Mouse (Mus musculus): ENCODE data around the gene Alkbh3. TPM values are rescaled to one million over a fixed set of nuclear protein-coding genes. Genes with fewer than 3 reads are reported as not detected.

Gene Alkbh3
- total and polyA plus RNA-seq, 3 experiments = 25.4 to 62.0 (median 29.0) TPM

- Histone ChIP-seq H3K36me3 (replicated peaks) (peaks cover 84% of the 10 kb centered on the region), H3K4me1 (ENCODE audit: insufficient read depth, low read depth, low read length) (no peaks in the 10 kb centered on the region), H3K4me3 (ENCODE audit: low read depth, low read length) (no peak overlapping the region), H3K9me3 (replicated peaks) (no peaks in the 10 kb centered on the region), H3K27me3 (ENCODE audit: insufficient read depth, low read length) (no peaks in the 10 kb centered on the region)
- ATAC-seq (ENCODE audit: extremely low read depth, insufficient number of reproducible peaks, low FRiP score, poor library complexity, severe bottlenecking) (no peak), DNase-seq (ENCODE audit: low spot score) (no peak)
- TF ChIP-seq POLR2AphosphoS5 (IDR thresholded peaks at IDR 0.05; ENCODE audit: insufficient replicate concordance, low read depth, low read length) = no peak
- no peak for TF ChIP-seq TAL1 (conservative IDR thresholded peaks at IDR 0.05; ENCODE audit: low read depth, low read length)
- no peak for TF ChIP-seq GATA2 (IDR thresholded peaks at IDR 0.05; ENCODE audit: borderline replicate concordance, low read depth, low read length)
- TF ChIP-seq CTCF (IDR thresholded peaks at IDR 0.05; ENCODE audit: low read depth, low read length) = no peak
- no peak for TF ChIP-seq GATA1 (IDR thresholded peaks at IDR 0.05; ENCODE audit: borderline replicate concordance, low read length)
These were observed 28.0 kb downstream of the Alkbh3 start for GRCm38 (mm10) chr2:93982457-93983235.

GRCm38 (mm10) chr2:93979249-93980120, 31.1 kb downstream of the Alkbh3 start:
- H3K4me1 ChIP-seq (ENCODE audit: insufficient read depth, low read depth, low read length) = no peaks in the 10 kb centered on the region
- H3K9me3 ChIP-seq (replicated peaks) = no peaks in the 10 kb centered on the region
- H3K4me3 ChIP-seq (ENCODE audit: low read depth, low read length) = no peak overlapping the region
- TF ChIP-seq GATA1 (IDR thresholded peaks at IDR 0.05; ENCODE audit: borderline replicate concordance, low read length) (no peak), CTCF (IDR thresholded peaks at IDR 0.05; ENCODE audit: low read depth, low read length) (no peak), TAL1 (conservative IDR thresholded peaks at IDR 0.05; ENCODE audit: low read depth, low read length) (no peak), GATA2 (IDR thresholded peaks at IDR 0.05; ENCODE audit: borderline replicate concordance, low read depth, low read length) (no peak), POLR2AphosphoS5 (IDR thresholded peaks at IDR 0.05; ENCODE audit: insufficient replicate concordance, low read depth, low read length) (no peak)
- H3K36me3 ChIP-seq (replicated peaks) = peaks cover 59% of the 10 kb centered on the region
- ATAC-seq (ENCODE audit: extremely low read depth, insufficient number of reproducible peaks, low FRiP score, poor library complexity, severe bottlenecking) = no peak
- no peak for DNase-seq (ENCODE audit: low spot score)
- H3K27me3 ChIP-seq (ENCODE audit: insufficient read depth, low read length) = no peaks in the 10 kb centered on the region

DNA sequence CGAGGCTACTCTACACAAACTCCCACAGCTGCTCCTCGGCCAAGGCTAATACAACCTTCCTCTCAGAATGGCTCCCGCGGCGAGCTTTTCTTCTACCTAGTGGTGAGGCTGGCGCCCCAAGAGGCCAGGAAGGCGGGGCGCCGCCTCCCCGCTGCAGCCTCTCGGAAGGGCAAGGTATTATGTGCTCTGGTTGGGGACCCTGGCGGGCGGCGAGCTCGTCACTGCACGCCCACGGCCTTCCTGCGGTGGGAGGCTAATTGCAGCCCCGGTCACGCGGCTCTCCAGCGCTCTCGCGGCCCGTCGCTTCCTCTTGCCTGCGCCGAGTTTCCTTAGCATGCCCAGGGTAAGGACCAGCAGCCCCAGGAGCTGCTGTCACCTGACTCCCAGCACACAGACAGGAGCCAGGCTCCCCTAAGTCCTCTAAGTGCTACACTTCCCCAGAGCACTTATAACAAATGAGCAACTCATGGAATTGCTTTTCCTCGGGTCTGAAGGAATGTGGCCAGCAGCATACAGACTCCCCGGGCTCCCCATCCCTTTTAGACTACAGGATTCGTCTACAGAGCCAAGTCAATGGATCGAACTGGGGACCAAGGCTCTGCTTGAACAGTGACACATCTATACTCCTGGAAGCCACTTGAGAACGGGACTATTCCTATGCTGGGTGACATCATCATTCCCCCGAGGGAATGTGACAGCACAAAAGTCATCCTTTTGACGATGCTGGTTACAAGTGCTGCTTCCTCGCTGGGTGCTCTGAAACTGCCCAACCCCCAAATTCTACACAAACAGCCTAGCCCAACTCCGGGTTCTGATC, 34.0 kb downstream of the Alkbh3 start:
- H3K36me3 ChIP-seq (replicated peaks) = peaks cover 32% of the 10 kb centered on the region
- ATAC-seq (ENCODE audit: extremely low read depth, insufficient number of reproducible peaks, low FRiP score, poor library complexity, severe bottlenecking) = no peak
- DNase-seq (ENCODE audit: low spot score) = no peak
- no peaks in the 10 kb centered on the region for H3K4me1 ChIP-seq (ENCODE audit: insufficient read depth, low read depth, low read length)
- peaks cover 6% of the 10 kb centered on the region for H3K27me3 ChIP-seq (ENCODE audit: insufficient read depth, low read length)
- H3K4me3 ChIP-seq (ENCODE audit: low read depth, low read length) = no peak overlapping the region
- no peaks in the 10 kb centered on the region for H3K9me3 ChIP-seq (replicated peaks)
- TF ChIP-seq TAL1 (conservative IDR thresholded peaks at IDR 0.05; ENCODE audit: low read depth, low read length) (no peak), GATA2 (IDR thresholded peaks at IDR 0.05; ENCODE audit: borderline replicate concordance, low read depth, low read length) (no peak), GATA1 (IDR thresholded peaks at IDR 0.05; ENCODE audit: borderline replicate concordance, low read length) (no peak), POLR2AphosphoS5 (IDR thresholded peaks at IDR 0.05; ENCODE audit: insufficient replicate concordance, low read depth, low read length) (no peak)

- H3K27me3 ChIP-seq (ENCODE audit: insufficient read depth, low read length) = peaks cover 11% of the 10 kb centered on the region
- H3K9me3 ChIP-seq (replicated peaks) = no peaks in the 10 kb centered on the region
- TF ChIP-seq CTCF (IDR thresholded peaks at IDR 0.05; ENCODE audit: low read depth, low read length) = no peak
- no peak for TF ChIP-seq GATA2 (IDR thresholded peaks at IDR 0.05; ENCODE audit: borderline replicate concordance, low read depth, low read length)
- no peak overlapping the region for H3K4me3 ChIP-seq (ENCODE audit: low read depth, low read length)
- ATAC-seq (ENCODE audit: extremely low read depth, insufficient number of reproducible peaks, low FRiP score, poor library complexity, severe bottlenecking) (no peak), DNase-seq (ENCODE audit: low spot score) (no peak)
- no peaks in the 10 kb centered on the region for H3K4me1 ChIP-seq (ENCODE audit: insufficient read depth, low read depth, low read length)
- peaks cover 23% of the 10 kb centered on the region for H3K36me3 ChIP-seq (replicated peaks)
These were observed 34.8 kb downstream of the Alkbh3 start for GRCm38 (mm10) chr2:93975526-93976435.

- no peak for DNase-seq (ENCODE audit: low spot score)
- Histone ChIP-seq H3K27me3 (ENCODE audit: insufficient read depth, low read length) (peaks cover 11% of the 10 kb centered on the region), H3K9me3 (replicated peaks) (no peaks in the 10 kb centered on the region), H3K36me3 (replicated peaks) (peaks cover 16% of the 10 kb centered on the region), H3K4me1 (ENCODE audit: insufficient read depth, low read depth, low read length) (no peaks in the 10 kb centered on the region), H3K4me3 (ENCODE audit: low read depth, low read length) (no peak overlapping the region)
- no peak for TF ChIP-seq CTCF (IDR thresholded peaks at IDR 0.05; ENCODE audit: low read depth, low read length)
- ATAC-seq (ENCODE audit: extremely low read depth, insufficient number of reproducible peaks, low FRiP score, poor library complexity, severe bottlenecking) = no peak
These were observed 35.6 kb downstream of the Alkbh3 start for GRCm38 (mm10) chr2:93975041-93975440.

Data from G1E (cell line).